Mouse (Mus musculus): ENCODE measurements around the gene Olfr697. TPM values are rescaled to one million over a fixed set of nuclear protein-coding genes. Genes with fewer than 3 reads are reported as not detected.
"Not testable (repeated sequence)": the region's sequence is repeated elsewhere in the genome, so short reads cannot be mapped to it uniquely, and the experiment has no call there.

Olfr697 gene
- polyA plus RNA-seq (2015; fragmentation: Nextera tagmentation; extraction: Ambion mirVana), result not detected in 2 replicates

DNA sequence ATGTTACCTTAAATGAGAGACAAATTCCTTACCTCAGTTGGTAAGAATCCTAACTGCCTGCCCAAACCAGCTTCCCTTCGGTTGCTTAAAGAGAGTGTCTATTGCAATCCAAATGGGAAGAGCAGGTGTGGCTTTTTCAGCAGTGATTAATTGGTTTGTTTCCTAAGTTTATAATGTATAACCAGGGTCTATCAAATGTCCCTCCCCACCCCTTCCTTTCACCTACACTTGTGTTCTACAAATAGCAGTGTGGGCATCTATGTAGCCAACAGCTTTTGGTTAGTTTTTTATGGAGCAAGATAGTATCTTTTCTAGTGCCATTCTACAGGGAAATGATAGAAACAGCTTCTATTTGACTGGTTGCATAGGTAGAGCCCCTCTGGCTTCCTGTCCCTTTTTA, at the start of gene Olfr697:
Gene Olfr697 (minus strand): TSS at position 101 of the 400 bp plus-strand sequence.
- Histone ChIP-seq H3K4me3 (replicated peaks; ENCODE audit: low read length) (no peak within 1 kb of the TSS), H3K27me3 (replicated peaks; ENCODE audit: control insufficient read depth, insufficient read depth, low read length) (no peaks in the 10 kb centered on the region), H3K36me3 (ENCODE audit: control insufficient read depth, insufficient read depth) (no peaks in the 10 kb centered on the region), H3K27ac (ENCODE audit: low read length) (no peak within 1 kb of the TSS), H3K9ac (replicated peaks; ENCODE audit: low read depth, low read length) (no peak within 1 kb of the TSS), H3K4me1 (replicated peaks; ENCODE audit: control insufficient read depth, insufficient read depth, low read length) (no peaks in the 10 kb centered on the region), H3K4me2 (ENCODE audit: low read length) (no peak within 1 kb of the TSS), H3K9me3 (ENCODE audit: control insufficient read depth, low read length) (0 out of 2 replicates have a peak, but pooled peaks cover 2% of the 10 kb centered on the region)
- 83% methylated on average over 1 of the region's 1 CpGs for WGBS
- no peak for ATAC-seq

DNA sequence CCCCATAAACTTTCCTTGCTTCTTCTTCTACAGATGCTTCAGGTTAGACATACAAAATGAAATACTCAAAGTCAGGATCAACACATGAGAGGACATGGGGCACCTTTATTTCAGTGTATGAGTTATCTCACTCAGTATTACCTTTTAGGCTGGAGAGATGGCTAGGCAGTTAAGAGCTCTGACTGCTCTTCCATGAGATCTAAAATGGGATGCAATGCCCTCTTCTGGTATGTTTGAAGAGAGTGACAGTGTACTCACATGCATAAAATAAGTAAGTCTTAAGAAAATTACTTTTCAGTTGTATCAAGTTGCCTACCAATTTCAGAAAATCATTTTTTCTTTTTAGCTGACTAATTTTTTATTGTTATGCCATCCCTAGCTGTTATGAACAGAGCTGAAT, 46.1 kb upstream of the Olfr697 start:
- ATAC-seq, result no peak
- Histone ChIP-seq H3K4me3 (replicated peaks; ENCODE audit: low read length) (no peak overlapping the region), H3K4me1 (replicated peaks; ENCODE audit: control insufficient read depth, insufficient read depth, low read length) (no peaks in the 10 kb centered on the region), H3K9me3 (ENCODE audit: control insufficient read depth, low read length) (peaks cover 3% of the 10 kb centered on the region; the same call in 1 of the 2 replicates), H3K4me2 (ENCODE audit: low read length) (no peak overlapping the region), H3K27ac (ENCODE audit: low read length) (no peak overlapping the region), H3K27me3 (replicated peaks; ENCODE audit: control insufficient read depth, insufficient read depth, low read length) (no peaks in the 10 kb centered on the region), H3K9ac (replicated peaks; ENCODE audit: low read depth, low read length) (no peak overlapping the region), H3K36me3 (ENCODE audit: control insufficient read depth, insufficient read depth) (no peaks in the 10 kb centered on the region)

DNA sequence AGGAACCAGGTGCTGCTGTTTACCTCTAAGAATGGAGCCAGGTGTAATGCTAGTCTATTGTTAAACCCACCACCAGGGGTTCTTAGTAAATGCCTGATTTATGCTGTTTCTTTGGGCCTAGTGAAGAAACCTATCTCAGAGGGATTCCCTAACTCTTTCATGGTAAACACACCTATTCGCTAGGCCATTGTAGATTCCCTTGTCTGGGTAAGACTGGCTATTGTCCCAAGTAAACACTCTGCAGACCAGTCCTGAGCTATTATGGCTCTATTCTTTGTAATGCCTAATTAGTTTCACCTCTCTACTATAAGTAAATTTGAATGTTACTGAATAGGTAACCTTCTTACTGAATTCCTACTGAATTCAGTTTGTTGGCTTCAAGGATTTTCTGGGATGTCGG, 18.8 kb upstream of the Olfr697 start:
- not testable (repeated sequence) for H3K27ac ChIP-seq (ENCODE audit: low read length); ATAC-seq; H3K4me2 ChIP-seq (ENCODE audit: low read length); H3K4me3 ChIP-seq (replicated peaks; ENCODE audit: low read length); H3K36me3 ChIP-seq (ENCODE audit: control insufficient read depth, insufficient read depth); H3K9ac ChIP-seq (replicated peaks; ENCODE audit: low read depth, low read length); H3K4me1 ChIP-seq (replicated peaks; ENCODE audit: control insufficient read depth, insufficient read depth, low read length); H3K9me3 ChIP-seq (ENCODE audit: control insufficient read depth, low read length); H3K27me3 ChIP-seq (replicated peaks; ENCODE audit: control insufficient read depth, insufficient read depth, low read length)
- 88% methylated on average over 2 of the region's 2 CpGs for WGBS

DNA sequence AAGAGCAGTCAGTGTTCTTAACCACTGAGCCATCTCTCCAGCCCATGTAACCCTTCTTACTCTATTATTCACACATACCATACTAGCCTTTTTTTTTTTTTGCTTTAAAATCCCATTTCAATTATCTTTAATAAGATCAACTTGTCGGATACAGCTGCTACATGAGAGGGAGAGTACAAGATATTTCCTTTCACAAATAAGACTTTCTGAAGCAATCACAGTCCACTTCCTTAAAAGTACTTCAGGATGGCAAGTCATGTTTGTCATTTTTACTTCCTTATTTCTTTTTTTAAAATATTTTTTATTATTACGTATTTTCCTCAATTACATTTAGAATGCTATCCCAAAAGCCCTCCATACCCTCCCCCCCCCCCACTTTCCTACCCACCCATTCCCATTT, 16.6 kb upstream of the Olfr697 start:
- no peak overlapping the region for H3K9ac ChIP-seq (replicated peaks; ENCODE audit: low read depth, low read length)
- no peak for ATAC-seq
- no peak overlapping the region for H3K4me2 ChIP-seq (ENCODE audit: low read length)
- 0 out of 2 replicates have a peak, but pooled peaks cover 3% of the 10 kb centered on the region for H3K9me3 ChIP-seq (ENCODE audit: control insufficient read depth, low read length)
- H3K27ac ChIP-seq (ENCODE audit: low read length), result no peak overlapping the region
- no peaks in the 10 kb centered on the region for H3K4me1 ChIP-seq (replicated peaks; ENCODE audit: control insufficient read depth, insufficient read depth, low read length)
- WGBS, result 97% methylated on average over 2 of the region's 2 CpGs
- no peak overlapping the region for H3K4me3 ChIP-seq (replicated peaks; ENCODE audit: low read length)
- H3K27me3 ChIP-seq (replicated peaks; ENCODE audit: control insufficient read depth, insufficient read depth, low read length), result no peaks in the 10 kb centered on the region
- H3K36me3 ChIP-seq (ENCODE audit: control insufficient read depth, insufficient read depth), result no peaks in the 10 kb centered on the region

DNA sequence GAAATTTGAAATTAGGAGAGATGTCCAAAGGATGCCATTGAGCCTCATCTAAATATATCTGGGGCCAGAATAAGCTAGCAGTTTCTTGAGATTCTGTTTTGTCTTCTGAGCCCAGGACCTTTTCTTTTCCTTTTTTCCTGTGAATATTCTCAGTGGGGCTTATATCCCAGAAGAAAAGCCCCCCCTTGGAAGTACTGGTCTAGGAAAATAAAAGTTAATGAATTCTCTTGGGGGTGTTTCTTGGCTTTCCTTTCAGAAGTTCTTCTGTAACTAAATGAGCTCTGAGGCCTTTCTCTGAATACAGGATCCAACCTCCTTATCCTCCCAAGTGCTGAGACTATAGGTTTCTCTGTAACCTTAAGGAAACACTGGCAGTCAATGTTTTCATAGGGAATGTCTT, 13.1 kb upstream of the Olfr697 start, which contains the start of gene Olfr698:
Gene Olfr698 (minus strand): TSS at position 101 of the 400 bp plus-strand sequence.
- no peaks in the 10 kb centered on the region for H3K27me3 ChIP-seq (replicated peaks; ENCODE audit: control insufficient read depth, insufficient read depth, low read length)
- no peak for ATAC-seq
- no peak within 1 kb of the TSS for H3K4me3 ChIP-seq (replicated peaks; ENCODE audit: low read length)
- no peaks in the 10 kb centered on the region for H3K36me3 ChIP-seq (ENCODE audit: control insufficient read depth, insufficient read depth)
- H3K27ac ChIP-seq (ENCODE audit: low read length), result no peak within 1 kb of the TSS
- H3K4me2 ChIP-seq (ENCODE audit: low read length), result no peak within 1 kb of the TSS
- H3K9ac ChIP-seq (replicated peaks; ENCODE audit: low read depth, low read length), result no peak within 1 kb of the TSS
- no peaks in the 10 kb centered on the region for H3K4me1 ChIP-seq (replicated peaks; ENCODE audit: control insufficient read depth, insufficient read depth, low read length)
- no peaks in the 10 kb centered on the region for H3K9me3 ChIP-seq (ENCODE audit: control insufficient read depth, low read length)

DNA sequence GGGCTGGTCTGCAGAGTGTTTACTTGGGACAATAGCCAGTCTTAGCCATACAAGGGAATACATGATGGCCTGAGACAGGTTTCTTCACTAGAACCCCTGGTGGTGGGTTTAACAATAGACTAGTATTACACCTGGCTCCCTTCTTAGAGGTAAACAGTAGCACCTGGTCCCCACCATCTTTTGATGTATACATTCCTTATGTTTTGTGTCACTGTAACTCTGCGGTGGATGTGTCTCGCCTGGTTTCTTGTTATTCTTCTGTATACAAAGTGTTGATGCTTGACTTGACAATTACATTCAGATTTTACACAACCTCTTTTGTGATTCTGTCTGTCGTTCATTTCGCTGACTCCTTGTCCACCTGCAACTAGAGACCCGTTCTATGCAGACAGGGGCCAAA, 3.6 kb upstream of the Olfr697 start:
- Histone ChIP-seq H3K36me3 (ENCODE audit: control insufficient read depth, insufficient read depth) (no peaks in the 10 kb centered on the region), H3K9me3 (ENCODE audit: control insufficient read depth, low read length) (0 out of 2 replicates have a peak, but pooled peaks cover 2% of the 10 kb centered on the region), H3K4me1 (replicated peaks; ENCODE audit: control insufficient read depth, insufficient read depth, low read length) (no peaks in the 10 kb centered on the region), H3K9ac (replicated peaks; ENCODE audit: low read depth, low read length) (no peak overlapping the region), H3K27ac (ENCODE audit: low read length) (no peak overlapping the region), H3K4me2 (ENCODE audit: low read length) (no peak overlapping the region), H3K27me3 (replicated peaks; ENCODE audit: control insufficient read depth, insufficient read depth, low read length) (no peaks in the 10 kb centered on the region), H3K4me3 (replicated peaks; ENCODE audit: low read length) (no peak overlapping the region)
- WGBS, result 87% methylated on average over 5 of the region's 5 CpGs
- ATAC-seq, result no peak

DNA sequence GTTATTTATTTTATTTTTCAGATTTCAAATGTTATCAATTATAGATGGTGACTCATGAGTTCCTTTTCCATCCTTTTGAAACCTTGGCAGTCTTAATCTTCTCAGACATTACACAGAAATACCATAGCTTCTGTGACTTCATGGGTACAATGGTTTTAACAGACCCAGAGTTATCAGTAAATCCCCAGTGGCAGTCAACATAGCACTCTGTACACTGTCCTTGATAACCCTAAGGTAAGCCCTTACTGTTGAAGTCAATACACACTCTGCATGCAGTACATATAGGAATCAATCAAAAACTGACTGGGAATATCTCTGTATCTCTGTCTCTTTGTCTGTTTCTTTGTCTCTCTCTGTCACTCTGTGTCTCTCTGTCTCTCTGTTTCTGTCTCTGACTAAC, 5.2 kb downstream of the Olfr697 start:
- H3K9me3 ChIP-seq (ENCODE audit: control insufficient read depth, low read length), result no peaks in the 10 kb centered on the region
- H3K4me1 ChIP-seq (replicated peaks; ENCODE audit: control insufficient read depth, insufficient read depth, low read length), result no peaks in the 10 kb centered on the region
- H3K4me2 ChIP-seq (ENCODE audit: low read length), result no peak overlapping the region
- H3K9ac ChIP-seq (replicated peaks; ENCODE audit: low read depth, low read length), result no peak overlapping the region
- ATAC-seq, result no peak
- H3K4me3 ChIP-seq (replicated peaks; ENCODE audit: low read length), result no peak overlapping the region
- H3K36me3 ChIP-seq (ENCODE audit: control insufficient read depth, insufficient read depth), result no peaks in the 10 kb centered on the region
- H3K27ac ChIP-seq (ENCODE audit: low read length), result no peak overlapping the region
- H3K27me3 ChIP-seq (replicated peaks; ENCODE audit: control insufficient read depth, insufficient read depth, low read length), result no peaks in the 10 kb centered on the region

DNA sequence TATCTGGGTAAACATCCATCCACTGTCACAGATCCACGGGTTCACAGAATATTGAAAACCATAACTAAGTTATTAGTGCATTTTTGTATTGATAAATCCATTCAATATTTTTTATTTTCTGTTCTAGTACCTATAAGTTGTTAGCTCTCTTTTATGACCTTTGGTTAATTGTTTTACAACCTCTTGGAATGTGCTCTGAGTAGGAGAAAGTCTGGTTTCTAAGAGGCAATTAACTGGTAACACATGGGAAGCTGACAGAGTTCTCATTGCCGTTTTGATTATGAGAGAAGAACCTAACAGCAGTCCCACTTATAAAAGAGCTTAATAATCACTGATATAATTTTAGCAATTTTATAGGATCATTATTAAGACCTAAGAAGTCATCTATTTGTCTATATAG, 8.5 kb downstream of the Olfr697 start:
- Histone ChIP-seq H3K9me3 (ENCODE audit: control insufficient read depth, low read length) (no peaks in the 10 kb centered on the region), H3K27ac (ENCODE audit: low read length) (no peak overlapping the region), H3K36me3 (ENCODE audit: control insufficient read depth, insufficient read depth) (no peaks in the 10 kb centered on the region), H3K4me2 (ENCODE audit: low read length) (no peak overlapping the region), H3K4me3 (replicated peaks; ENCODE audit: low read length) (no peak overlapping the region), H3K4me1 (replicated peaks; ENCODE audit: control insufficient read depth, insufficient read depth, low read length) (no peaks in the 10 kb centered on the region), H3K27me3 (replicated peaks; ENCODE audit: control insufficient read depth, insufficient read depth, low read length) (no peaks in the 10 kb centered on the region), H3K9ac (replicated peaks; ENCODE audit: low read depth, low read length) (no peak overlapping the region)
- 64% methylated on average over 2 of the region's 2 CpGs for WGBS
- no peak for ATAC-seq

DNA sequence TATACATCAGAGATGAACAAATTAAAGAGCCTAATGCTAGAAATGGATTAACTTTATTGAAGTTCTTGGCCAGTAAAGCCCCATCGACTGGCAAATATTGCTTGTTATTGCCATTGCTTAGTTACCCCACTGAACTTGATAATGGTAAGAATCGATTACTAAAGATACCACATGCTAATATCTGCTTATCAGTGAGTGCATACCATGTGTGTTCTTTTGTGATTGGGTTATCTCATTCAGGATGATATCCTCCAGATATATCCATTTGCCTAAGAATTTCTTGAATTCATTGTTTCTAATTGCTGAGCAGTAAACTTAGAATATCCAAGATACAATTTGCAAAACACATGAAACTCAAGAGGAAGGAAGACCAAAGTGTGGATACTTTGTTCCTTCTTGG, 16.6 kb downstream of the Olfr697 start:
- H3K4me2 ChIP-seq (ENCODE audit: low read length); ATAC-seq; H3K9me3 ChIP-seq (ENCODE audit: control insufficient read depth, low read length); H3K36me3 ChIP-seq (ENCODE audit: control insufficient read depth, insufficient read depth); H3K4me1 ChIP-seq (replicated peaks; ENCODE audit: control insufficient read depth, insufficient read depth, low read length); H3K4me3 ChIP-seq (replicated peaks; ENCODE audit: low read length); H3K27ac ChIP-seq (ENCODE audit: low read length); H3K9ac ChIP-seq (replicated peaks; ENCODE audit: low read depth, low read length); H3K27me3 ChIP-seq (replicated peaks; ENCODE audit: control insufficient read depth, insufficient read depth, low read length): not testable (repeated sequence)
- WGBS, result 91% methylated on average over 2 of the region's 2 CpGs

DNA sequence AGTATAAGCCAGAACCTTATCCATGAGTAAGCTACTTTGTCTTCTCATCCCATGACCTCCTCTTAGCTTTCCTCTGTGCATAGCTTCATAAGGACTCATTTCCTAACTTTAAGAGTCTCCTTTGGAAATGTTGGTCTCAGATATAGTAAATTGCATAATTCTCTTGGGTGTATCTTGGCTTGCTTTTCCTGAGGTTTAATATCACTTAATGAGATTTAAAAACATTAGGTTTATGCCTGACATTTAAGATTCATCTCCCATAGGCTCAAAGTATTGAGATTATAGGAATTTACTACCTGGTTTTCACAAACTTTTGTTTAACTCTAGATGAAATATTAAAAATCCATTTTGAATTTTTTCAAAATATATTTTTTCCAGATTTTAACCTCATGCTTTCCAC, 25.9 kb downstream of the Olfr697 start, which contains the start of gene Olfr695:
Gene Olfr695 (minus strand): TSS at position 101 of the 400 bp plus-strand sequence.
- H3K4me1 ChIP-seq (replicated peaks; ENCODE audit: control insufficient read depth, insufficient read depth, low read length), result no peaks in the 10 kb centered on the region
- H3K9ac ChIP-seq (replicated peaks; ENCODE audit: low read depth, low read length), result no peak within 1 kb of the TSS
- no peaks in the 10 kb centered on the region for H3K9me3 ChIP-seq (ENCODE audit: control insufficient read depth, low read length)
- no peak for ATAC-seq
- H3K27ac ChIP-seq (ENCODE audit: low read length), result no peak within 1 kb of the TSS
- no peaks in the 10 kb centered on the region for H3K27me3 ChIP-seq (replicated peaks; ENCODE audit: control insufficient read depth, insufficient read depth, low read length)
- no peak within 1 kb of the TSS for H3K4me2 ChIP-seq (ENCODE audit: low read length)
- no peak within 1 kb of the TSS for H3K4me3 ChIP-seq (replicated peaks; ENCODE audit: low read length)
- no peaks in the 10 kb centered on the region for H3K36me3 ChIP-seq (ENCODE audit: control insufficient read depth, insufficient read depth)
